Mouse (Mus musculus): ENCODE data around the gene Crybg1.

Crybg1 gene

DNA sequence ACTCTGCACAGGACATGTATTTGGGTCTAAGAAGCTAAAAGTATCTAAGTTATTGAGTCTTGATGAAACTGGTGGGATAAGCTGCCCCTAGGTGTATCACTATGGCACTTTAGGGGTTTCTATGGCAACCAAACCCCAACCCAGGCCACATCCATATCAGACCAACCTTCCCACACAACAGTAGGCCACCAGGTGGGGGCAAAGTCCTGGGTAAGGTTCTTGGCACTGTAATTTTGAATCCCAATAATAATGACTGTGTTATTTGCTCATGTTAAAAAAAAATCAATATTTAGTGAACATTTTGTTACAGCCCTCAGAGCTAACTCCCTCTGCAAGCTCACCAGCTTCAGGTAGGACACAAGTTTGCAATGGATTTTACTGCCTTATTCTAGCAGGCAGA, 38.2 kb downstream of the Crybg1 start:
- ATAC-seq (ENCODE audit: insufficient number of reproducible peaks, low FRiP score, low TSS enrichment), result no peak

DNA sequence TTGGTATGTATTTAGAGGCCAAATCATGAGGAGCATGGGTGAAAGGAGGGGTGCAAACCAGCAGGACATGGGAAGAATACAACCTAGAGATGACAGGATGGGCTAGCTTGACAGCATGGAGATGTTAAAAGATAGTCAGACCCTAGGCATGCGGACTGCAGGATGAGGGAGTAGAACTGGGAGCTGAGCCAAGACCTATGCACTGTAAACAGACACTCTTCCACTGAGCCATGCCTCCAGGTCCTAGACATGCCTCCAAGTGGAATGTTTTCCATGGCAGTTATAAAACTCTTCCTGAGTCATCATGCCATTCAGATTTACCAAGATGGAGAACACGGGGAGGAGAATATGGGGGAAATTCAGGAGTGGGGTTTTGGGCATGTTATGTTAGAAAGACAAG, 53.9 kb downstream of the Crybg1 start:
- ATAC-seq (ENCODE audit: insufficient number of reproducible peaks, low FRiP score, low TSS enrichment), result no peak

DNA sequence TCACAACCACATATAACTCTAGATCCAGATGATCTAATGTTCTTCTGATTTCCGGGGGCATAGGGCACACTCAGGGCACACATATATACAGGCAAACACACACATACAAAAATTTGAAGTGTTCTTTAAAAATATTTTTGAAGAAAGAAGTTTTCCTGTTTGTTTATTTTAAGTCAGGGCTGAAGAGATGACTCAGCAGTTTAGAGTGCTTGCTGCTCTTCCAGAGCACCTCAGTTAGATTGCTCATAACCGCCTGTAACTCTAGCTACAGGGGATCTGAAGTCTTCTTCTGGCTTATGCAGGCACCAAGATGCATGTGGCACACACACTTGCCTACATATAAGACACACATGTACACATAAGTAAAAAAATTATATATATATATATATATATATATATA, 56.9 kb downstream of the Crybg1 start:
- ATAC-seq (ENCODE audit: insufficient number of reproducible peaks, low FRiP score, low TSS enrichment), result no peak

DNA sequence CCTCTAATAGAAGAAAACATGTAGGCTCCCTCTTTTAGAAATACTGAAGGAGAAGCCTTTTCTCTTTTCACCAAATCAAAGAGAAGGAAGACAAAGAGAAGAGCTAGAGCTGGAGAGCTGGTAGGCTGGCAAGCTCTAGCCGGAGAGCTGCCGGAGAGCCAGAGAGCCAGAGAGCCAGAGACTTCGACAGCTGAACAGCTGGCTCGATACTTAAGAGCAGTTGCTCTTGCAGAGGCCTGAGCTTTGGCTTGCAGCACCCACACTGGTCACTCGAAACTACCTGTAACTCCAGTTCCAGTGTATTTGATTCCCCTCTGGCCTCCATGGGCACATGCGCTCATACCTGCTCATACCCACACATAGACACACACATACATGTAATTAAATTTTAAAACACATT, 68.3 kb downstream of the Crybg1 start:
- ATAC-seq (ENCODE audit: insufficient number of reproducible peaks, low FRiP score, low TSS enrichment), result no peak

DNA sequence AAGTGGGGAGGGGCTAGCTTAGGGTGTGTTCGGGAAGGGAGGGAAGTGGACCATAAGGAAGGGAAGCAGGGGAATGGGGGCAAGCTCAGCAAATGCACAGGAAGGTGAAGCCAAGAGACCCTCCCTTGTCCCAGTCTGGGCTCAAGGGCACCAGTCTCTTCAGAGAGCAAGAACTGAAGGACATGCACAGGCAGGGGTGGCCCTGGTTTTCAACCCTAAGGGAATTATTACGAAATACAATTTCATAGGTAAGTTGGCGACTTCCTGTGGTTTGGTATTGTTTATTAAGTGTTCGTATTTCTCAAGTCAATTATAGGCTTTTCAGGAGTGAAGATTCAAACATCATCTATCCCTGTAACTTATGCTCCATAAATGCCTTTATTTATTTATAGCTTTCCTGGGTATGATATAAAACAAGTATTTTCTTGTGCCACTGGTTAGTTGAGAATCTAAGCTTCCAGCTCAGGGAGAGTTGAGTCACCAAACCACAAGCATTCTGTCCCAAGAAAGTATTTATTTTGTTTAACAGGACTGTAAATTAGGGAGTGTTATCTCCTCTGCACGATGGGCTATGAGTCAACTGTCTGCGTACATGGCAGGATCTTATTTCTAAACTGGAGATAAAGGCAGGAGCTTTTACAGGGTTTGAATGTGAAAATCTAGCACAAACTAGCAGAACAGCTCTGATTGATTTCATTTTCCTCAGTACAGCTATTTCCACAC, 69.7 kb downstream of the Crybg1 start:
- no peak for ATAC-seq (ENCODE audit: insufficient number of reproducible peaks, low FRiP score, low TSS enrichment)

DNA sequence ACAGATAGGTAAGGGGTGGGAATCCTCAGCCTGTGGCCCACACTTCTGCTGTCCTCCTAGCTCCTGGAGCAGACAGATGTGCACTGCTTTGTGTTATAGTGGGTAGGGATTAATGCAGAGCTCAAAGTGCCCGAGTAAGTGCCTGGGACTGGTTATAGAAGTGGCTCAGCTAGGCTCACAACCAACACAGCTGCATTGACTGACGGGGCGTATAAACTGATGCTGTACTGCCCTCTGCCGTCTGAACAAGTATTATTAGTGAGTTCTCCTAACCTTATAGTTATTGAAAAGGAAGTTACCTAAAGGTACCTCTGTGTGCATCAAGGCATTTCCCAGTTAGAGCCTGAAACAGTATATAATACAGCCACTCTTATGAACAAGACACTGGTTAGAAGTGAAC, 77.6 kb downstream of the Crybg1 start:
- ATAC-seq (ENCODE audit: insufficient number of reproducible peaks, low FRiP score, low TSS enrichment), result no peak

DNA sequence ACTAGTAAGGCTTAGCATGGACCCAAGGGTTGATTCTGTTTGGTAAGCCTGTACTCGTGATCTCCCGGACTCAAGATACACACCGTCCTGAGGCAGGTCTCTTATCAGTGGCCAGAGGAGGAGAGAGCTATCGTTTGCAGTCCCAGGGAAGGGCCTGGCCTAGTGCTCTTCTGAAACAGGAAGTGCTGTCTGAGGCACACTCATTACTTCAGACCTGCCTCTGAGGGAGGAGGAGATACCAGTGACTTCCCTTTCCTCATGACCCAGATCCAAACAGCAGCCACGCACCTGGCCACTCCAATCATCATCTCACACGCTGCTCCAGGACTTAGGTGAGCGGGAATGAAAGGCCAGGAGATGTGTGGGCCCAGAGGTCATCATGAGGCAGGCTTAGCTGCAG, 79.5 kb downstream of the Crybg1 start:
- ATAC-seq (ENCODE audit: insufficient number of reproducible peaks, low FRiP score, low TSS enrichment), result no peak

DNA sequence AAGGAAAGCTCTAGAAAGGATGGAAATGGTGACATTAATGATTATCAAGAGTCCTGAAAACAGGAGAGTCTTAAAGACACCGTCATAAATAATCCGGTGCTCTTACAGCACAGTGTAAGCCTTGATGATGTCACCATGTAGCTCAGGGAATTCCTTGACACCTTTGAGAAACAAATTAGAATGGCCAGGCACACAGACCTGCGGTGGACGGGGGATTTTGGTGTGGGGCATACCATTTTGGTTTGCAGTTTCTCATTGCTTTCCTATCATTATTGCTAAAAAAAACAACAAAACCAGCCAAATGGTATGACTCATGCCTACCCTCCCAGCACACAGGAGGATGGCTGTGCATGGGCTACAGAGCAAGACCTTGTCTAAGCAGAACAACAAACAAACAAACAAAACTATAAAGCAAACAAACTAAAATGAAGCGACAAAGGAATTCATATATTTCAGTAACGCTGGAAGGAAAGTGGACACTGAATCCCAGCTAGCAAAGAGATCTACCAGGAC, 82.7 kb downstream of the Crybg1 start:
- no peak for ATAC-seq (ENCODE audit: insufficient number of reproducible peaks, low FRiP score, low TSS enrichment)

DNA sequence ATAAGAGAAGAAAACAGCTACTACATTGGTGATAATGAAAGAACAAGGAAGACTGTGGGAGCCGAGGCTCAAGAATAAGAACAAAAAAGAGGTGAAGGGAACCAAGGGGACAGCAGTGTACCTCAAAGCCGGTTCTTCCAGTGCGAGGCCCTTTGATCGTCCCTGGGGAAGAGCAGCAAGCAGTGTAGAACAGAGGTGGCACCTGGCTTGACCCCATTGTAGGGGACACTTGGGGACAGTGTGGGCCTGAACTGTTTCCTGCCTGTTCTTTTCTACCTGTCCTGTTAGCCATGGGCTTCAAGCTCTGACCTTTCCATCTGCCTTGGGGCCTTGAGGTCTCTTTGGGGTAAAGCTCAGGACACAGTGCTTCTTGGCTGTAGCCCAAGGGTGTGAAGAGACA, 85.7 kb downstream of the Crybg1 start:
- ATAC-seq (ENCODE audit: insufficient number of reproducible peaks, low FRiP score, low TSS enrichment), result no peak

DNA sequence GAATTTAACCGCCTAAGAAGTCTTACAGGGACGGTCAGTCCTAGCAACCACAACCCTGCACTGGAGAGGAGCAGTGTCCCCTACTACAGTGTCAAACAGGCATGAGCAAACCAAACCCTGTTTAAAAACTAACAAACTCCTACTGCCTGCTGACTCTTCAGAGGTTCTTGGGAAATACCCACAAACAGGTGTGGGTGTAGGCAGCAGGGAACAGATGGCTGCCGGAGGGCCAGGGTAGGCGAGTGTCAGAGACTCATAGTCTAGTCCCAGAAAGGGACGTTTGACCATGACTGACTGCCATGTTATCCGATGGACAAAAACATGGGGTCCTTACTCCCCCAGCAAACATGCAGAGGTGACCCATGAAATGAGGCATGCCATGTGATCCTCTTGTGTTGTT, 97.7 kb downstream of the Crybg1 start:
- no peak for ATAC-seq (ENCODE audit: insufficient number of reproducible peaks, low FRiP score, low TSS enrichment)

DNA sequence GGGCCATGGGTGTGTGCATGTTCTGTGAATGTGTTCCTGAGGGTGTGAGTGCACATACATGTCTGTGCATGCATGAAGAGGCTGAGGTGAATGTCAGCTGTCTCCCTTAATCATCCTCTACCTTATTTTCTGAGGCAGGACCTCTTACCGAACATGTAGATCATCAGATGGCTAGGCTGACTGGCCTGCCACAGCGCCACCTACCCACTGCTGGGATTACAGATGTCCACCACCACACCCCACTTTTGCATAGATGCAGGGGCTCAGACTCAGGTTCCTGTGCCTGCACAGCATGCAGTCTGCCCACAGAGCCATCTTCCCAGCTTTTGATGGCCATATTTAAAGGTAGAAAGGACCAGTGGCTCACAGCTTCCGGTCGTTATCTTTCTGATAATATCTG, 103.9 kb downstream of the Crybg1 start:
- ATAC-seq (ENCODE audit: insufficient number of reproducible peaks, low FRiP score, low TSS enrichment), result no peak

DNA sequence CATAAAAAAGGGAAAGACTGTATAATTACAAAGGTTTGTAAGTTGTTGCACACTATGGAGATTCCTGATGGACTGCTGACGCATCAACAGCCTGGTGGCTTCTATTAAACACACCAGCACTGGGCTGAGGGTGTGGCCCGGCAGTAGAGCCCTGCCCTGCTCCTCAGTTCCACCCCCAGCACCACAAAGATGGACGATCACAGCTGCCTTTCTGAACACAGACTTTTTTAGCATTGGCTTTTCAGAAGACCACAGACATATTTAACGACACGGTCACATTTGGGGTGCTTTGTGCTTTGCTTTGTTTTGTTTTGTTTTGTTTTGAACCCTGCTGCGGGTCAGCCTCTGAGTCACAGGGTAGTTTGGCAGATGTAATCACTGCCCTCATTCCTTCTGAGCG, 105.0 kb downstream of the Crybg1 start:
- no peak for ATAC-seq (ENCODE audit: insufficient number of reproducible peaks, low FRiP score, low TSS enrichment)

DNA sequence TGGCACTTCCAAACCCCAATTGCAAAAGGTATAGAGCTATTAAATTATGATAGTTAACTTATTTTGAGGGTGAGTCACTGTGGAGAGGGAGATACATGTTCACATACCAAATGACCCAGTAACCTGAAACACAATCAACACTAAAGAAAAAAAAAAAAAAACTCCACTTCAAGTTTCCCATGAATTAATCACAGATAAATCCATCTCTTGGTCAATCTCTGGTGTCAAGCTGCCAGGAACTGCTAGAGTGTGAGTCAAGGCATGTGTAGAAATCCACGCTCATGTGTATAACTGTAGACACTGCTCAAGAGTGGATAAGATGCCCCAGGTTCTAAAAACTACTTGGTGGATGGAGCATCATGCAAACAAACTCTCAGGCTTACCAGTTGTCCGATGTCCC, 109.5 kb downstream of the Crybg1 start:
- ATAC-seq (ENCODE audit: insufficient number of reproducible peaks, low FRiP score, low TSS enrichment), result no peak

DNA sequence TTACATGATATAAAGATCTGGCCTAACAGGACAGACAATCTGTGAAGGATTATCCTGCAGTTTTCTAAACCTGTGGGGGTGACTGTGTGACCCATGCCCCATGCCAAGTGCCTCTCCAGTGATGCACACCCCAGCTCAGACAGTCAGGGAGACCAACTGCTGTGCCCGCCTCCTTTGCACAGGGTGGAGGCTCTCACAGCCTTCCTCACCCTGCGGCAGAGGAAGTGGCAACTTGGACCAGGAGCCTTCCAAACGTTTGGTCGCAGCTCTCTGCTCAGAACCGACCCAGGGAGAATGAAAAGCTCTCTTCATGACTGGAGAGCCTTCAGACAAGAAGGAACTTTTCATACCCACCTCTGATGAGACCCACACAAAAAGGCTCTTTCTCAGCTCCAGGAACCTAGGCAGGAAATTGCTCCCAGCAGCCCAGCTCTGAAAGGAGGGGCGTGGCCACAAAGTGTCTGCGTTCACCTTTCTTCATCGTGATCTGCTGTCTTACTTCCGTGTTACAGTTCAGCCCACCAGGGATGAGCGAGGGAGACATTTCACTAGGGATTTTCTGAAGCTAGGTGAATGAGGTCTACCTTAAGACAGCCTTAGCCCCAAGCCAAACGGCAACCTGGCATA, 110.6 kb downstream of the Crybg1 start:
- no peak for ATAC-seq (ENCODE audit: insufficient number of reproducible peaks, low FRiP score, low TSS enrichment)

DNA sequence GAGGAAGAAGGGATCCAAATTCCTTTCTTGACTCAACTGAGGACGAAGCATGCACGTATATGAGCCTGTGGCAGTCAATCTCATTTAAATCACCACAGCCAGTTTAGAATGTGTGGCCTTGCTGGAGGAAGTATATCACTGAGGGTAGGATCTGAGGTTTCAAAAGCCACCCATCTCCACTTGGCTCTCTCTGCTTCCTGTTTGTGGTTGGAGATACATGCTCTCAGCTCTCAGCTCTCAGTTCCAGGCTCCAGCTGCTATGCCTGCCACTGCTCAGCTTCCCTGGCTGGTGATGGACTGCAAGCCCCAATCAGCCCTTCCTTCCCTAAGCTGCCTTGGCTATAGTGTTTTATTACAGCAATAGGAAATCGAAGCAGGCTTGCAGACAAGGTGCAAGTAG, 119.1 kb downstream of the Crybg1 start:
- no peak for ATAC-seq (ENCODE audit: insufficient number of reproducible peaks, low FRiP score, low TSS enrichment)

DNA sequence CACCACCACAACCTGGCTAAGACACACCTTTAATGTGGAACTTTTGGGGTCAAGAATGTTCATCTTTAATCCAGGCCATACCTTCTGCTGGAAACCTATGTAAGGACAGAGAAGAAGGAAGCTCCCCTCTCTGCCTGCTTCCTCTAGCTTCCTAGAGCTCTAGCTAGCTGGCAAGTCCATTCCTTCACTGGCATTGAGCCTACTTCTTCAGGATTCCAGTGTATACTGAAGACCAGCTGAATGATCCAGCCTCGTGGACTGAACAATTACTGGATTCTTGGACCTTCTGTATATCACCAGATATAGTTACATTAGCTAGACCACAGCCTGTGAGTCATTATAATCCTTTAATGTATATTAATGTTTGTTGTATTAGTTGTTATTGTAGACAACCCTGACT, 121.4 kb downstream of the Crybg1 start:
- ATAC-seq (ENCODE audit: insufficient number of reproducible peaks, low FRiP score, low TSS enrichment), result no peak

DNA sequence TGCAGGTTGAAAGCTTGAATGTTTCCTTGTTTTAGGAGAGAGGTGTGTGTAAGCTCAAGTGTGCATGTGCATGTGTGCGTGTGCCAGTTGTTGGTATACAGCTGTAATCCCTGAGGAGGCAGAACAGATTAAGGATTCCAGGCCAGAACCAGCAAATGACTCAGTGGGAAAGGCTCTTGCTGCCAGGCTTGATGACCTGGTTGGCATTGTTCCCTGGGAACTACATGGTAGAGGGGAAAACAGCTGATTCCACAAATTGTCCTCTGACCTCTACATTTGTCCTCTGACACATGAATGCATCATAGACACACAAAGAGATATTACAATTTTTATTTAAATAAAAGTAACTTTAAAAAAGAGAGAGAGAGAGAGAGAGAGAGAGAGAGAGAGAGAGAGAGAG, 122.5 kb downstream of the Crybg1 start:
- ATAC-seq (ENCODE audit: insufficient number of reproducible peaks, low FRiP score, low TSS enrichment), result no peak

DNA sequence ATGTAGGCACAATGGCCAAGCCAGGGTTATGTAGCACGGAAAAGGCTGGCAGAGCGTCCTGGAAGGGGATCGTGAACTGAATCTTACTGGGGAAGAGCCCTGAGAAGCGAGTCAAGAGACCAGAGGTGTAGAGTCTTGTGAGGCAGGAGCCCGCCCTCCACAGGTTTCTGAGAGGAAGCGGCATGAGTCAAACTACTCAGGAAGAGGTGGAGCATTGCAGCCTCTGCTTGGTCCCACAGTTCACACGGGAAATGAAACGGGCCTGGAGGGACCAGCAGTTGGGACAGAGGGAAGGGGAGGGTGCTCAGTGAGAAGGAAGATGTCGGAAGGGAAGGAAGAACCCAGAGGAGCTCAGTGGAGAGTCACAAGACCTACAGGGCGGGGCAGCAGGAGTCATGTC, 123.9 kb downstream of the Crybg1 start:
- ATAC-seq (ENCODE audit: insufficient number of reproducible peaks, low FRiP score, low TSS enrichment), result no peak

DNA sequence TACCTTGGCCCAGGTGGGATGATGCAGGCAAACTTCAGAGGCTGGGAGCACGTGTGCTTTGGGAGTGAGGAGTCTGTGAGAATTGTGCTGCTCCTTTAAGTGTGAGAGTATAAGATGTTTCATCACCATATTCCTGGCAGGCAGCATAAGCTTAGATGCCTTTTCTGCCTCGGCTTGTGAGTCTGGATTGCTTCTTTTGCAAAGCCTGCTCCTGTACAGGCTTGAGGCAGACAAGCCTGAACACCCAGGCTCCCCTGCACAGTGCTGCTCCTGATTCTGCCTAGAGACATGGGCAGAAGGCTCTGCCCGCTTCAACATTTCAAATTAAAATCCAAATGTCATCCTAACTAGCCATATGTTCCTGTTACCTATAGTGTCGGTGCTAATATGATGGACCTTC, 128.5 kb downstream of the Crybg1 start:
- no peak for ATAC-seq (ENCODE audit: insufficient number of reproducible peaks, low FRiP score, low TSS enrichment)

DNA sequence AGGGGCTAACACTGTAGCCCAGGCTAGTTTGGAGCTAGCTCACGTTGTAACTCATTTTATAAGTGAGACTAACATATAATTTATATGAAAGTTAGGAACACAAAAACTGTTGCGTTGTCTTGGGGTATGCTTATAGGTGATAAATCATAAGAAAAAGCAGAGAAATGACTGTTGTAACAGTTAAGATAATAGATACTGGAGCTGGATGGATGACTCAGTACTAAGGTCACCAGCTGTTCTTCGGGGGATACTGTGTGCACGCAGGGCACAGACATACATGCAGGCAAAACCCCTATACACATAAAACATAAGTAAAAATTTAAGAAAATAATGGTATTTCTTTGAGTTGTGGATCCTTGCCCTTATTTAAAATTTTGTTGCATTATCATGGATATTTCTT, 130.1 kb downstream of the Crybg1 start:
- ATAC-seq (ENCODE audit: insufficient number of reproducible peaks, low FRiP score, low TSS enrichment), result no peak

DNA sequence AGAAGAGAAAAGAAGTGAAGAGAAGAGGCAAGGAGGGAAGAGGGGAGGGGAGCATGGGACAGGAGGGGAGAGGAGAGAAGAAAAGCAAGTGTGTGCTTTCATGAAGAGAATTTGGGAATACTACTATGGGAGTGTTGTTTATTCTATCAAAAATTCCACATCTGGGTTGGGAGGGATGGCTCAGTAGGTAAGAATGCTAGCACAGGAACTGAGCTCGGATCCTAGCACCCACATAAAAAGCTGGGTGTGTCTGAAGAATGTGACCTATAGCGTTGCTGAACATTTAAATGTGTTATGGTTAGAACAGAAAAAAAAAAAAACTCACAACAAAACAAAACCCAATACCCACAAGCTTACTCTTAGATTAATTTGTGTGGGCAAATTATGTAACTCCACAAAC, 133.0 kb downstream of the Crybg1 start:
- ATAC-seq (ENCODE audit: insufficient number of reproducible peaks, low FRiP score, low TSS enrichment), result no peak

DNA sequence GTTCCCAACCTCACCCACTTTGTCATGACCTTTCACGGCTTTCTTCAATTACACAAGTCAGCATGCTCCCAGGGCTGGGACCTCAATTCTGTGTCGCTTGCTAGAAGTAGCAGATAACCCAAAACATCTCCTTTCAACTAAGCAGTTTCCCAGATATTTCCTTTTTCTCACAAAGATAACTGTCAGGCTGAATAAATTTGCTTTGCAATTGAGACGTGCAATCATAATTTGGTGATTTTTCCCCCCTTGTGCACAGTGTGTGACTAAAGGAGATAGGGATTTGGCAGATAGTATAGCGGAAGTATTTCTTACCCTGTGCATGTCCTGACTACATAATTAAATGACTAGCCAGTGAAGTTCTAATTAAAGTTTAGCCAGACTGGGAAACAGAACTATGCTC, 134.8 kb downstream of the Crybg1 start:
- no peak for ATAC-seq (ENCODE audit: insufficient number of reproducible peaks, low FRiP score, low TSS enrichment)
